Mouse (Mus musculus) midbrain, postnatal 0 days (tissue): ENCODE data around the gene Cdc42se2. TPM values are rescaled to one million over a fixed set of nuclear protein-coding genes. Genes with fewer than 3 reads are reported as not detected.

Source experiments
- ATAC-seq: fragments of 200-750 bp; cut with Nextera tagmentation; 2 replicates; pipeline ENCODE4 v1.8.0; 2017; ENCODE audit warnings: moderate number of reproducible peaks, mild to moderate bottlenecking, moderate TSS enrichment, moderate library complexity; ENCODE audit not compliant: low FRiP score
- DNase-seq: peaks from one replicate; pipeline ENCODE4 v3.0.0-alpha.2; 2015; ENCODE audit warnings: low spot score
- H3K27ac ChIP-seq: fragments of 300-500 bp; sonication (generic); 2 replicates; pipeline ENCODE4 v1.5.1; 2014; ENCODE audit warnings: low read depth, mild to moderate bottlenecking, low read length, mixed read lengths
- H3K27me3 ChIP-seq: fragments of 300-500 bp; sonication (generic); 2 replicates; pipeline ENCODE4 v1.6.1; 2014; ENCODE audit warnings: low read length, control low read depth, mixed read lengths; ENCODE audit not compliant: insufficient read depth
- H3K36me3 ChIP-seq: fragments of 300-500 bp; sonication (generic); 2 replicates; pipeline ENCODE4 v1.6.1; 2014; ENCODE audit warnings: low read length, control low read depth, mixed read lengths; ENCODE audit not compliant: insufficient read depth
- H3K4me1 ChIP-seq: fragments of 300-500 bp; sonication (generic); 2 replicates; pipeline ENCODE4 v1.6.1; 2014; ENCODE audit warnings: mild to moderate bottlenecking, control low read depth, antibody characterized with exemption, low read length, mixed read lengths; ENCODE audit not compliant: insufficient read depth
- H3K4me2 ChIP-seq: fragments of 300-500 bp; sonication (generic); 2 replicates; pipeline ENCODE4 v1.6.1; 2014; ENCODE audit warnings: low read depth, mild to moderate bottlenecking, low read length, mixed read lengths; ENCODE audit not compliant: poor library complexity, severe bottlenecking
- H3K4me3 ChIP-seq: fragments of 300-500 bp; sonication (generic); 2 replicates; pipeline ENCODE4 v1.5.1; 2014; ENCODE audit warnings: low read depth, mild to moderate bottlenecking, low read length, moderate library complexity
- H3K9ac ChIP-seq: fragments of 300-500 bp; sonication (generic); replicated peaks from 2 replicates; pipeline ENCODE4 v1.6.1; 2014; ENCODE audit warnings: mild to moderate bottlenecking, low read length, moderate library complexity, mixed read lengths; ENCODE audit not compliant: poor library complexity, severe bottlenecking
- H3K9me3 ChIP-seq: fragments of 300-500 bp; sonication (generic); 2 replicates; pipeline ENCODE4 v1.6.1; 2016; ENCODE audit warnings: low read length, control low read depth
- CTCF ChIP-seq: IDR thresholded peaks from 2 replicates; pipeline ENCODE4 v1.5.1; 2016; ENCODE audit warnings: antibody characterized with exemption, mild to moderate bottlenecking
- WGBS: fragments of 180-500 bp; shearing (Covaris S2); extraction: QIAGEN DNeasy Blood & Tissue Kit; methylation state at CpG from one replicate; pipeline ENCODE4 v1.1.7; 2014; 5-methylcytosine and 5-hydroxymethylcytosine counted together
- polyA plus RNA-seq: library from polyadenylated mRNA; unstranded; fragments of >200 nt; fragmentation: Nextera tagmentation; extraction: Ambion mirVana; gene quantifications from 2 replicates; pipeline ENCODE4 v1.2.1, GENCODE M21; 2015
- total RNA-seq: library from RNA; depleted of rRNA; stranded (reverse); fragments of >200 nt; gene quantifications from 2 replicates; pipeline ENCODE4 v1.2.3, GENCODE M21; 2014

Gene Cdc42se2
- total and polyA plus RNA-seq, 2 experiments from 2014 or later, result 134 TPM

DNA sequence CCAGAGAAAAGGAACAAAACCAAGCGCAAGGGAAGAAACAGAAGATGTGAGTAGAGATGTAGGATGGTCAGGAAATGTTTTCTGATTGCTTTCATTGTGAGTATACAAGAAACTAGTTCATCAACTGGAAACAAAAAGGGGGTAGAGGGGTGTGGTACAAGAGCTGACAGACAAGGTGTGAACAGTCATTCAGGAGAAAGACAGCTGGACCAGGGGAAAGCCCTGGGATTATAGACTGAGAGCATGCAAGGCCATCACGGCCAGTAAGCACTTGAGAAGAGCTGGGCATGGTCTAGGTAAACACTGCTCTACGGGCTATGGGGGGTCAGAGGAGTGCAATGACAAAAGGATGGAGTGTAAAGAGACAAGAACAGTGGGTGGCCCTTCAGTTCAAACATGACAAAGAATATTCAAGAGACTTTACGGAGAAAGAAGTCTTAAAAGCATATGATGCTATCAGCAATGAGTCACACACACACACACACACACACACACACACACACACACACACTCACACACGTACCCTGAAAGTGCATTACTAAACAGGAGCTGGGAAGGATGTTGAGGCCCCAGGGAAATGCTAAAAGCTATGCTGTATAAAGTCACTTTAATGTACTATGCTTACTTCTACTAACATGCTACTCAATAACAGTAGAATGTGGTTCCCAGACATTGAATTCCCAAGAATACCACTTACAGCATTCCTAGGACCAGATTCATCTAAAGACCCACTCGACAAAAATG, 9.9 kb downstream of the Cdc42se2 start:
- WGBS, result 67% methylated on average over 6 of the region's 6 CpGs
- Histone ChIP-seq H3K27ac (no peak overlapping the region), H3K36me3 (no peaks in the 10 kb centered on the region), H3K9ac (no peak overlapping the region), H3K9me3 (no peaks in the 10 kb centered on the region), H3K4me3 (no peak overlapping the region), H3K27me3 (no peaks in the 10 kb centered on the region), H3K4me1 (no peaks in the 10 kb centered on the region), H3K4me2 (no peak overlapping the region)
- ATAC-seq, result no peak
- DNase-seq, result no peak
- no peak for TF ChIP-seq CTCF

DNA sequence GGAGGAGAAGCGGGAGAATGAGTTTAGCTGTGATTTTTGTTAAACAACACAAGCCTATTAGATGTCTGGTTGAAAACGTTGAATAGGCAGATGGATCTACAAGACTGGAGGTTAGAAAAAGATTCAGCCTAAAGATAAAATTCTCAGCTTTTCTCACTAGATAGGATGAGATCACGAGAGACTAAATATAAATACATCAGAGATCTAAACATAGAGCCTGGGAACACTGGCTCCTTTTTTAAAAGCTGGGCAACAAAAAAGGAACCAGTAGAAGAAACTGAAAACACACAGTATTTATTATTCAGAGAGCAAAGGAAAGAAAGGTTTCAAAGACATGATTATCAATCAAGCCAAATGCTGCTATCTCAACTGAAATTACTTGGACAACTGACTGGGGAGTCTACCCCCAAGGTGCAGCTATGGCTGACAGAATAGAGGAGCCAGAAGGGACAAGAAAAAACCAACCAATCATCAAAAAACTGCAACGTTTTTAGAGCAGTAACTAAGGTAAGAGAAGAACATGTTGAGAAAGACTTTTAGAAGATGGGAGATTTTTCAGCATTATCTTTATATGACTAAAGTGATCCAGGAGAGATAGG, 10.6 kb downstream of the Cdc42se2 start:
- no peak overlapping the region for H3K4me2 ChIP-seq
- no peaks in the 10 kb centered on the region for H3K9me3 ChIP-seq
- H3K9ac ChIP-seq, result no peak overlapping the region
- no peak overlapping the region for H3K27ac ChIP-seq
- no peaks in the 10 kb centered on the region for H3K36me3 ChIP-seq
- ATAC-seq (no peak), DNase-seq (no peak)
- 72% methylated on average over 4 of the region's 4 CpGs for WGBS
- TF ChIP-seq CTCF, result no peak
- no peaks in the 10 kb centered on the region for H3K27me3 ChIP-seq
- H3K4me3 ChIP-seq, result no peak overlapping the region
- H3K4me1 ChIP-seq, result no peaks in the 10 kb centered on the region

DNA sequence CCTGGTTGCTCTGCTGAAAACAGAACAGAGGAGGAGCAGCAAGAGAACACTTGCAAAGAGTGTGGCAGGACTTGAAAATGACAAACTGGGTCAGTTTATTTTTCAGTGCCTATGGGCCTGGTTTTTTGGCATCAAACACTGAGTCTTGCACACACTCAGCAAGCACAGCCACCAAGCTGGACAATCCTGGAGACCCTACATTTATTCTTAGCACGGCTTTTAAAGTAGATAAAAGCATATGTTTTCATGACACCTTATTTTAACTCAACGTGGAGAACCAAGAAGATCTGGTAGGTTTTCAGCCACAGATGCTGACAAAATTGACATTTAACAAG, 11.1 kb downstream of the Cdc42se2 start:
- WGBS, result 74% methylated on average over 2 of the region's 2 CpGs
- no peaks in the 10 kb centered on the region for H3K27me3 ChIP-seq
- H3K36me3 ChIP-seq, result no peaks in the 10 kb centered on the region
- no peaks in the 10 kb centered on the region for H3K4me1 ChIP-seq
- H3K4me2 ChIP-seq, result no peak overlapping the region
- ATAC-seq (no peak), DNase-seq (no peak)
- TF ChIP-seq CTCF, result no peak
- no peak overlapping the region for H3K27ac ChIP-seq
- no peak overlapping the region for H3K9ac ChIP-seq
- no peak overlapping the region for H3K4me3 ChIP-seq
- no peaks in the 10 kb centered on the region for H3K9me3 ChIP-seq

DNA sequence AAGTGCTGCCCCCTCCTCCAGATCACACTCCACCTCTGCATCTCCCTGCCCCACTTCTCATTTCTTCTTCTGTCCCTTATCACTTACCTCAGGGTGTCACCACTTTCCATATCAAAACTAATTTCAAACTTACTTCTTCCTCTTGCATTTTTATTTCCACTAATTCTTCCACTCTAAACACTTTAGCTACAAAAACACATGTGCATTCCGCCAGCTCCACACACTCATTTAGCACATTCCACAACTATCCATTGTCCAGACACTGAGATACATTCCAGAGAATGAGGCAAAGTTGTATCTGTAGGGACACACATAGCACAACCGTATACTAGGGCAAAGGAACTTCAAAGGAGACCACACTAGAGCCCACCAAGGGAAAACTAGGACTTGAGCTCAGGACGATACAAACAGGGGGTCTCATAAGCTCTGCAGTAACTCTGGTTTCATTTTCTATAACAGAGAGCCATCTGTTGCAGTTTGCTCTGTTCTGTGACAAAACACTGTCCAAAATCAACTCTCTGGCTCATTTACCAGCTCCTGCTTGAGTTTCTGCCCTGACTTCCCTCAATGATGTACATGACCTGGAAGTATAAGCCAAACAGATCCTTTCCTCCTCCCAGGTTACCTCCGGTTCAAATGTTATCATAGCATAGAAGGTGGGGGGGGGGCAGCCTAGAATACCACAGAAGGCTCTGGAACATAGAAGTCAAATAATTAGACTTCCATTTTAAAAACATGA, 11.7 kb downstream of the Cdc42se2 start:
- H3K9ac ChIP-seq, result no peak overlapping the region
- ATAC-seq, result no peak
- H3K4me1 ChIP-seq, result no peaks in the 10 kb centered on the region; the same call in 1 of the 2 replicates
- peak overlapping the region; percentile 32; the same call in 1 of the 2 replicates for H3K27ac ChIP-seq
- H3K4me2 ChIP-seq, result no peak overlapping the region
- H3K27me3 ChIP-seq, result no peaks in the 10 kb centered on the region
- no peaks in the 10 kb centered on the region for H3K36me3 ChIP-seq
- no peak for DNase-seq
- H3K4me3 ChIP-seq, result no peak overlapping the region
- H3K9me3 ChIP-seq, result no peaks in the 10 kb centered on the region
- TF ChIP-seq CTCF, result no peak
- WGBS, result 79% methylated on average over 4 of the region's 4 CpGs

DNA sequence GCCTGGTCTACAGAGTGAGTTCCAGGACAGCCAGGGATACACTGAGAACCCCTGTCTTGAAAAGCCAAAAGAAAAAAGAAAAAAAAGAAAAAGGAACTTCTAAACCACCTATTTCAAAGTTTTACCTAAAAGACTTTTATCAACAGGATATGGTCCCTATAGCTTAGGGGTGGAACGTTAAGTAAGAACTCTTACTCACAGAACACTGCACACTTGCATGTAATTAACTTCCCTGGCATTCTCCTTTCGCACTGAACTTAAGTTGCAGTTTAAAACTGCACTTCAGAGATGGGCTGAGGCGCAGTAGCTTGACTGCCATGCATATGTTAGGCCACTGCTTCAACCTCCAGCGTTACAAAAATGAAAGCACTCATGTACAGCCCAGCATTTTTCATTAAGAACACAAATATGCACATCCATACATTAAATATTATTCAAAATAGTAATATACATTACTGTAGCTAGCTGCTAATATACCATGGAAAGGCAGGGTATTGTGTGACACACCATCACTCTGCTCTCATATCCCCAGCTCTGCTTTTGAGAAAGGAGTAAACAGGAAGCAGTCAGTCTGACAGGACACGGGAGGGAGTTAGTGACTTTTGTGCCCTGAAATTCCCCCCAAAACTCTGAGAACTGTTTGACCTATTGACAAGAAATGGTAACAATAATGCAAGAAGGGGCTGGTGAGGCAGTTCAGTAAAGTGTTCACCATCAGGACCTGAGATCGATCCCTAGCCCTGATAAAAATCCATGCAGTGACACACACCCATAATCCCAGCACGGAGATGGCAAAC, 13.0 kb downstream of the Cdc42se2 start:
- H3K27me3 ChIP-seq, result no peaks in the 10 kb centered on the region
- DNase-seq, result no peak
- WGBS, result 84% methylated on average over 7 of the region's 7 CpGs
- no peak overlapping the region for H3K27ac ChIP-seq
- TF ChIP-seq CTCF, result no peak
- no peaks in the 10 kb centered on the region; the same call in 1 of the 2 replicates for H3K4me1 ChIP-seq
- ATAC-seq, result no peak
- H3K4me2 ChIP-seq, result no peak overlapping the region
- H3K4me3 ChIP-seq, result no peak overlapping the region
- H3K36me3 ChIP-seq, result no peaks in the 10 kb centered on the region
- H3K9ac ChIP-seq, result no peak overlapping the region
- H3K9me3 ChIP-seq, result no peaks in the 10 kb centered on the region
